Mouse (Mus musculus) testis, adult 2 months (tissue): ENCODE results near the gene Ccdc155. TPM values are rescaled to one million over a fixed set of nuclear protein-coding genes. Genes with fewer than 3 reads are reported as not detected.
A peak's percentile ranks its signal among the peaks of the same experiment; 100 is the strongest.

Experiments used
- H3K27ac ChIP-seq: fragments of 200-500 bp; 2 replicates; pipeline ENCODE4 v1.5.1; 2012; ENCODE audit warnings: low read depth, low read length; ENCODE audit not compliant: control insufficient read depth, insufficient read depth
- H3K27me3 ChIP-seq: fragments of 200-500 bp; 2 replicates; pipeline ENCODE4 v1.6.1; 2012; ENCODE audit warnings: mild to moderate bottlenecking, low read length, moderate library complexity; ENCODE audit not compliant: control insufficient read depth, insufficient read depth
- H3K36me3 ChIP-seq: fragments of 200-500 bp; 2 replicates; pipeline ENCODE4 v1.6.1; 2012; ENCODE audit warnings: mild to moderate bottlenecking, low read length; ENCODE audit not compliant: control insufficient read depth, insufficient read depth
- H3K4me1 ChIP-seq: fragments of 200-500 bp; 2 replicates; pipeline ENCODE4 v1.6.1; 2012; ENCODE audit warnings: low read length; ENCODE audit not compliant: control insufficient read depth, insufficient read depth
- H3K4me3 ChIP-seq: fragments of 200-500 bp; 2 replicates; pipeline ENCODE4 v1.5.1; 2012; ENCODE audit warnings: low read depth, mild to moderate bottlenecking, low read length, moderate library complexity, mixed read lengths; ENCODE audit not compliant: control insufficient read depth
- CTCF ChIP-seq: fragments of 200-500 bp; IDR thresholded peaks from 2 replicates; pipeline ENCODE4 v1.5.1; 2012; ENCODE audit warnings: low read depth, mild to moderate bottlenecking, inconsistent platforms, low read length, moderate library complexity; ENCODE audit not compliant: control insufficient read depth, insufficient read depth, insufficient replicate concordance
- POLR2A ChIP-seq: fragments of 200-500 bp; IDR thresholded peaks from 2 replicates; pipeline ENCODE4 v1.6.1; 2012; ENCODE audit warnings: low read depth, mild to moderate bottlenecking, inconsistent platforms, low read length, moderate library complexity; ENCODE audit not compliant: control insufficient read depth
- polyA plus RNA-seq: library from polyadenylated mRNA; depleted of rRNA; stranded (reverse); fragments of >200 nt; gene quantifications from 2 replicates; pipeline ENCODE4 v1.2.3, GENCODE M21; 2012

Gene Ccdc155
- polyA plus RNA-seq, 1 experiment = 78.3 TPM

DNA sequence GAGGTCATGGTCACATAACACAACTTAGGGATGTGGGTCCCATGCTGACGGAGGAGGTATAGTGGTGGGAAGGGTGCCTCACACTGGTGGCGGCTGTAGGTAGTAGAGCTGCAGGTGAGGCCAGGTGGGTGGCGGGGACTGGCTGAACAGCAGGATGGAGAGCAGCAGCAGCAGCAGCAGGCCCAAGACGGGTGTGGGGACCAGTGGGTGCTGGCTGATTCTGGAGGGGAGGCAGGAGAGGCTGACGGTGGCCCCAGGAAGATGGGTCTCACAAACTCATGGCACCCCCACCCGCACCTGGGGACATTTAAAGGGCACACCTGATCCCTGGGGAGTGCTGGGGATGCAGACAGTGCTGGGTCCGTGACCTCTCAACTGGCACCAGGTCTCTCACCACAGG, 21.0 kb downstream of the Ccdc155 start:
- no peaks in the 10 kb centered on the region for H3K27me3 ChIP-seq
- no peak overlapping the region for H3K27ac ChIP-seq
- H3K36me3 ChIP-seq = no peaks in the 10 kb centered on the region
- peaks cover 27% of the 10 kb centered on the region for H3K4me1 ChIP-seq
- H3K4me3 ChIP-seq = no peak overlapping the region
- TF ChIP-seq POLR2A (no peak), CTCF (no peak)

DNA sequence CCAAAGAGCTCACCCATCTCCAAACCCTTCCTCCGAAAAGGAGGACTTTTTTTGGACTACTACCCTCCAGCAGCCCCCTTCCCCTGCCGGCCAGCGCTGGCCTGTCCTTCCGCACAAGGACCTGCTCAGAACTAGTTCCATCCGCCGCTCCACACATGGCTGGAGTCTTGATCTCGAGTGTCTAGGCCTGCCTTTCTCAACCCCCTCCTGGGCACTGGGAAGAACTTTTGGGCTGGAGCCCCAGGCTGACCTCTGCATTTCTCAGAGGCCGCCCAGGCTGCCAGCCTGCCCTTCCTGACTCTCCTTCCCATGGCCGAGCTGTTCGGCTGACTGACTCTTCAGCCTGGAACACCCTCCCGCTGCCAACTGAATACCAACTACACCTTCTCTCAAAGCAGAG, 22.1 kb downstream of the Ccdc155 start:
- no peaks in the 10 kb centered on the region; the same call in 1 of the 2 replicates for H3K27me3 ChIP-seq
- TF ChIP-seq CTCF (no peak), POLR2A (no peak)
- H3K36me3 ChIP-seq = no peaks in the 10 kb centered on the region
- H3K4me1 ChIP-seq = peaks cover 27% of the 10 kb centered on the region
- H3K27ac ChIP-seq = peak overlapping the region; percentile 10; the same call in 1 of the 2 replicates
- peak overlapping the region; percentile 69 for H3K4me3 ChIP-seq

DNA sequence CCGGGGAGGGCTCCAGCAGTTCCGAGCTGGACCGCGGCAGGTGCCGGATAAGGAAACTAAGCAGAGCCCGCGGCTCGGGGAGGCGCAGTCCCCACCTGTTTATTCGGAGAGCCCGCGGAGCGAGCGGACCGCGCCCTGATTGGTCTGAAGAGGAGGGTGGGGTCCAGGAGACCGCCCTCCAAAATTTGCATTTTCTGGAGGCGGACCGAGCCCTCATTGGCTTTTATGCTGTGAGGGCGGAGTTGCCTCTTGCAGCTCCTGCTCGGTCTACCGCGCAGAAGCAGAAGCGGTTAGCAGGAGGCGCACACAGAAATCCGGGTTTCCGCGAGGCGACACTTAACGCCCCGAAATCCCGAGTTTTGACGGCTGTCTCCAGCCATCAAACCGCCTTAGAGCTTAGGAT, 22.5 kb downstream of the Ccdc155 start:
- H3K27ac ChIP-seq = no peak overlapping the region
- H3K36me3 ChIP-seq = no peaks in the 10 kb centered on the region
- H3K4me3 ChIP-seq = peak overlapping the region; percentile 69
- H3K4me1 ChIP-seq = peaks cover 26% of the 10 kb centered on the region
- no peak for TF ChIP-seq CTCF
- TF ChIP-seq POLR2A = no peak
- H3K27me3 ChIP-seq = no peaks in the 10 kb centered on the region; the same call in 1 of the 2 replicates

GRCm38 (mm10) chr7:45181540-45181939, 23.2 kb downstream of the Ccdc155 start:
- TF ChIP-seq POLR2A (no peak), CTCF (no peak)
- Histone ChIP-seq H3K36me3 (no peaks in the 10 kb centered on the region), H3K27ac (no peak overlapping the region), H3K4me3 (peak overlapping the region; percentile 69), H3K4me1 (peaks cover 25% of the 10 kb centered on the region), H3K27me3 (no peaks in the 10 kb centered on the region; the same call in 1 of the 2 replicates)

DNA sequence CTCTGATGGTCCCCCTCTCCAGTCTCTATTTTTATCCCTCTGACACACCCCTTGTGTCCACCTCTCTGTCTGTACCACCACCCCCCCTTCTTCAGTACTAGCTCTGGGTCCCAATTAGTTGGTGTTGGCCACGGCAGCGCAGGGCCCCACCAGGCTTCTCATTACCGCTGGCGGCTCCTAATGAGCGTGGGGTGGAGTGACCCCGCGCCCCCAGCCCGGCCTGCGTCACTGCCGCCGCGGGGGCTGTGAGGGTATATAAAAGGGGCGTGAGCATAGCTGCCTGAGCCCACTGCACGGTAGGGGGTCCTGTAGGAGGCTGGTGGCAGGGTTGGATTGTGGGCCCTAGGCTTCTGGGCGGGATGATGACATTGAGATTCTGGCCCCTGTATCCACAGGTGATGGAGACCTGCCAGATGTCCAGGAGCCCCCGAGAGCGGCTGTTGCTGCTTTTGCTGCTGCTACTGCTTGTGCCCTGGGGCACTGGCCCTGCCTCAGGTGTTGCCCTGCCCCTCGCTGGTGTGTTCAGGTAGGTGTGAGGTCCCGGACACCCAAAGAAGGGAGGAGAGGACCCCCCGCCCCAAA, 23.7 kb downstream of the Ccdc155 start, which contains the start of gene Pth2:
Gene Pth2, plus strand, starts transcription at position 100 of the 582 bp plus-strand sequence.
- no peaks in the 10 kb centered on the region for H3K36me3 ChIP-seq
- peaks cover 27% of the 10 kb centered on the region for H3K4me1 ChIP-seq
- TF ChIP-seq POLR2A (no peak), CTCF (no peak)
- H3K27ac ChIP-seq = no peak within 1 kb of the TSS
- H3K27me3 ChIP-seq = no peaks in the 10 kb centered on the region; the same call in 1 of the 2 replicates
- H3K4me3 ChIP-seq = peak within 1 kb of the TSS; percentile 69

- H3K27me3 ChIP-seq = no peaks in the 10 kb centered on the region; the same call in 1 of the 2 replicates
- H3K4me1 ChIP-seq = peaks cover 38% of the 10 kb centered on the region
- H3K36me3 ChIP-seq = no peaks in the 10 kb centered on the region
- peak within 1 kb of the TSS; percentile 46 for H3K4me3 ChIP-seq
- no peak for TF ChIP-seq POLR2A
- no peak for TF ChIP-seq CTCF
- no peak within 1 kb of the TSS for H3K27ac ChIP-seq
Measured at GRCm38 (mm10) chr7:45179469-45179868, 25.2 kb downstream of the Ccdc155 start, which contains the start of gene Gfy. Gene Gfy (minus strand): TSS chr7:45179569.

- TF ChIP-seq CTCF (no peak), POLR2A (no peak)
- H3K27ac ChIP-seq = no peak overlapping the region
- no peaks in the 10 kb centered on the region; the same call in 1 of the 2 replicates for H3K27me3 ChIP-seq
- H3K4me1 ChIP-seq = peaks cover 42% of the 10 kb centered on the region
- no peaks in the 10 kb centered on the region for H3K36me3 ChIP-seq
- peak overlapping the region; percentile 46 for H3K4me3 ChIP-seq
Measured at GRCm38 (mm10) chr7:45178550-45178949, 26.1 kb downstream of the Ccdc155 start.
